Mouse (Mus musculus) megakaryocyte, embryonic 14.5 days (primary cell): ENCODE measurements around the gene Polm. TPM values are rescaled to one million over a fixed set of nuclear protein-coding genes. Genes with fewer than 3 reads are reported as not detected.

Source experiments
- H3K27me3 ChIP-seq: replicated peaks from 2 replicates; pipeline ENCODE3; 2012; ENCODE audit warnings: inconsistent platforms
- H3K36me3 ChIP-seq: replicated peaks from 2 replicates; pipeline ENCODE3; 2012; ENCODE audit warnings: low read length, inconsistent platforms, mixed read lengths
- H3K4me1 ChIP-seq: 2 replicates; pipeline ENCODE4 v1.6.1; 2012; ENCODE audit warnings: inconsistent platforms
- H3K4me3 ChIP-seq: replicated peaks from 2 replicates; pipeline ENCODE3; 2012; ENCODE audit warnings: moderate library complexity, mild to moderate bottlenecking, inconsistent platforms
- H3K9me3 ChIP-seq: 2 replicates; pipeline ENCODE4 v1.6.1; 2012; ENCODE audit warnings: inconsistent platforms
- FLI1 ChIP-seq: IDR thresholded peaks from 2 replicates; pipeline ENCODE4 v1.6.1; 2012; ENCODE audit warnings: low read length, inconsistent platforms, mixed read lengths
- GATA1 ChIP-seq: IDR thresholded peaks from 3 replicates; pipeline ENCODE4 v1.6.1; 2012; ENCODE audit warnings: mixed read lengths, low read length, inconsistent platforms, borderline replicate concordance
- polyA plus RNA-seq: library from polyadenylated mRNA; stranded (reverse); fragments of >175 nt; gene quantifications from 2 replicates; pipeline ENCODE4 v1.2.3, GENCODE M21; 2012; ENCODE audit warnings: low replicate concordance; ENCODE audit not compliant: insufficient read depth

Polm gene
- polyA plus RNA-seq, 1 experiment: 4.2 TPM

- H3K9me3 ChIP-seq: peaks cover 13% of the 10 kb centered on the region; the same call in 1 of the 2 replicates
- H3K27me3 ChIP-seq: no peaks in the 10 kb centered on the region
- TF ChIP-seq FLI1: no peak
- no peak for TF ChIP-seq GATA1
- no peaks in the 10 kb centered on the region for H3K36me3 ChIP-seq
- H3K4me1 ChIP-seq: peaks cover 27% of the 10 kb centered on the region
- H3K4me3 ChIP-seq: no peak overlapping the region
Measured at GRCm38 (mm10) chr11:5807956-5808355, 29.9 kb downstream of the Polm start.

DNA sequence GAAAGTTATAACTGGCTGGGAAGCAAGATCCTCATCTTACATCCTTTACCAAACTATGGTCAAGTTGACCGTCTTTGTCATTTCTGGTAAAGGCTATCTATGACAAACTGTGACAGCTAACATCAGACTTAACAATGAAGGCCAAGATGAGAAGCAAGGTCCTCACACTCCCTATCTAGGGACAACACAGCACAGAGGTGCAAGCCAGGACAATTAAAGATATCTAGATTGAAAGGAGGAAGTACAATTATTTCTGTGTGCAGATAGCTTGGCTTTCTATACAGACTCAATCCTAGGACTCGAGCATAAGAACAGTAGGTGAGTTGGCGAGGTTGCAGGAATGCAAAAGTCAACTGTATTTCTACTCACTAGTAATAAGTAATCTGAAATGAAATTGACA, 32.1 kb downstream of the Polm start:
- peaks cover 50% of the 10 kb centered on the region for H3K4me1 ChIP-seq
- no peaks in the 10 kb centered on the region for H3K27me3 ChIP-seq
- H3K9me3 ChIP-seq: peaks cover 13% of the 10 kb centered on the region; the same call in 1 of the 2 replicates
- no peak for TF ChIP-seq FLI1
- TF ChIP-seq GATA1: no peak
- no peak overlapping the region for H3K4me3 ChIP-seq
- peaks cover 16% of the 10 kb centered on the region for H3K36me3 ChIP-seq

DNA sequence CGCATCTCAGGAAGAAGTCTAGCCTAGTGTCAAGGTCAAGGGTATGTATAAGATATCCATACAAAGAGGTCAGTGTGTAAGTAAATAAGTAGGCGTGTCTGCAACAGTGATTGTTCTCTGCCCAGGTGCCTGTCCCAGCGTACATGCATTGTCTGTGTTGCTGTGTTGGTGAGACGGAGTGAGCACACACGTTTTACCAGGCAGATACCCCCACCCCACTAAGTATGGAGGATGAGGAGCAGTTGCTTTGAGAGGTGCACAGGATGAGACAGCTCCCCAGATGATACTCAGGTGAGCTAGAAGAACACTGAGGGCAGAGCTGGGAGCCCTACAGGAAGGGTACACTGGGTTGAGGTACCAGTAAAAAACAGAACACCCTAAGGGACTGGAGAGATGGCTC, 33.6 kb downstream of the Polm start:
- Histone ChIP-seq H3K4me1 (peaks cover 65% of the 10 kb centered on the region), H3K4me3 (no peak overlapping the region), H3K9me3 (peaks cover 13% of the 10 kb centered on the region; the same call in 1 of the 2 replicates), H3K36me3 (peaks cover 31% of the 10 kb centered on the region), H3K27me3 (no peaks in the 10 kb centered on the region)
- TF ChIP-seq FLI1: no peak
- TF ChIP-seq GATA1: no peak

- peaks cover 70% of the 10 kb centered on the region for H3K4me1 ChIP-seq
- H3K36me3 ChIP-seq: peaks cover 37% of the 10 kb centered on the region
- TF ChIP-seq GATA1: no peak
- TF ChIP-seq FLI1: no peak
- no peak within 1 kb of the TSS for H3K4me3 ChIP-seq
- H3K27me3 ChIP-seq: no peaks in the 10 kb centered on the region
- H3K9me3 ChIP-seq: peaks cover 13% of the 10 kb centered on the region; the same call in 1 of the 2 replicates
Measured at GRCm38 (mm10) chr11:5803551-5803981, 34.2 kb downstream of the Polm start, which contains the start of gene Pgam2. Pgam2 (minus strand) TSS chr11:5803733.

DNA sequence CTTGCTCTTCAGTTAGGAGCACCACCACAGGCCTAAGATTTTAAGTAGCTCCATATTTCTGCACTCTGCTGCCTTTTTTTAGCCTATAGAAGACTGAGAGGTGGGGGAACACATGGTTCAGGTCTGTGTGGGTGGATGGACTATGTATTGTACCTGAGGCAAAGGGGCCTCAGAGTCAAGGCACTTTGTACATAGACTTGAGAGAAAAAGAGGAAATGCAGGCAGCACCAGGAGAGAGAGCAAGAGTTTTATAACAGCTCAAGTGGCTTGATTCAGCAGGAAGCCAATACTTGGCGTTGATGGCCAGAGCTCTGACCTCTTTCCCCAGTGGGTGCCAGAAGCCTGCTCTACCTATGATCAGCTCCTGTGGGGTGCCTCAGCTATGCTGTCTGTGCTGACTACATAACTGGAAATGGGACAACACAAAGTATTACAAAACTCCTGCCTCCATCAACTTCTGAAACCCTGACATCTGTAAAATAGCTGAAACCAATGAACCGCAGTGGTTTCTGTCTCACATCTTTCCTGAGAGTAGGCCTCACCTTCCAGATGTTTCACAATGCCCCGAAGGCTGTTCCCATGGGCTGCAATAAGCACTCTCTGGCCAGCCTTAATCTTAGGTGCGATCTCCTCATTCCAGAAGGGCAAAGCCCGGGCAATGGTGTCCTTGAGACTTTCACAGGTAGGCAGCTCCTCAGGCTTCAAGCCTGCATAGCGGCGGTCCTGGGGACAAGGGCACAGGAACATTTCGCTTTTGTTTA, 35.2 kb downstream of the Polm start:
- H3K36me3 ChIP-seq: peaks cover 46% of the 10 kb centered on the region
- H3K4me1 ChIP-seq: peaks cover 70% of the 10 kb centered on the region
- H3K27me3 ChIP-seq: no peaks in the 10 kb centered on the region
- no peak for TF ChIP-seq GATA1
- no peak for TF ChIP-seq FLI1
- H3K4me3 ChIP-seq: no peak overlapping the region
- H3K9me3 ChIP-seq: peaks cover 10% of the 10 kb centered on the region; the same call in 1 of the 2 replicates

DNA sequence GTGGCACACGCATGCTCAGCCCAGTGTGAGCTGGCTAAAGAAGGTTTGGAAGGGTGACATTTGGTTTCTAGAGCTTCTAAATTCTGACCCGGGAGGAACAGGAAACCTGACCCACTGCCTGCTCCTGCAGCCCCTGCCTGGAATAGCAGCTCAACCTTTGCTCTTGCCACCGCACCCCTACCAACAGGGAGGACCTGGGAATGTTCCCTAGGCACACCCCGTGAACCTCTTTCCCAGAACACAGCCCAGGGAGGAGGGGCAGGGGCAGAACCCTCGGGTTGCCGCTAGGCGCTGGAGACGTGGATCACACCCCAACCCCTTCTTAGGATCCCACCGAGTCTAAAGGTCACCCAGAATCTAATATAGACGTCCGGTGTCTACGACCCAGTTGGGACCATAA, 35.8 kb downstream of the Polm start:
- Histone ChIP-seq H3K27me3 (no peaks in the 10 kb centered on the region), H3K4me1 (peaks cover 75% of the 10 kb centered on the region), H3K9me3 (peaks cover 7% of the 10 kb centered on the region; the same call in 1 of the 2 replicates), H3K36me3 (peaks cover 53% of the 10 kb centered on the region), H3K4me3 (no peak overlapping the region)
- TF ChIP-seq FLI1 (no peak), GATA1 (no peak)

GRCm38 (mm10) chr11:5801511-5801910, 36.3 kb downstream of the Polm start:
- Histone ChIP-seq H3K4me3 (no peak overlapping the region), H3K36me3 (peaks cover 58% of the 10 kb centered on the region), H3K4me1 (peaks cover 80% of the 10 kb centered on the region), H3K9me3 (peaks cover 2% of the 10 kb centered on the region; the same call in 1 of the 2 replicates), H3K27me3 (no peaks in the 10 kb centered on the region)
- TF ChIP-seq GATA1 (no peak), FLI1 (no peak)

DNA sequence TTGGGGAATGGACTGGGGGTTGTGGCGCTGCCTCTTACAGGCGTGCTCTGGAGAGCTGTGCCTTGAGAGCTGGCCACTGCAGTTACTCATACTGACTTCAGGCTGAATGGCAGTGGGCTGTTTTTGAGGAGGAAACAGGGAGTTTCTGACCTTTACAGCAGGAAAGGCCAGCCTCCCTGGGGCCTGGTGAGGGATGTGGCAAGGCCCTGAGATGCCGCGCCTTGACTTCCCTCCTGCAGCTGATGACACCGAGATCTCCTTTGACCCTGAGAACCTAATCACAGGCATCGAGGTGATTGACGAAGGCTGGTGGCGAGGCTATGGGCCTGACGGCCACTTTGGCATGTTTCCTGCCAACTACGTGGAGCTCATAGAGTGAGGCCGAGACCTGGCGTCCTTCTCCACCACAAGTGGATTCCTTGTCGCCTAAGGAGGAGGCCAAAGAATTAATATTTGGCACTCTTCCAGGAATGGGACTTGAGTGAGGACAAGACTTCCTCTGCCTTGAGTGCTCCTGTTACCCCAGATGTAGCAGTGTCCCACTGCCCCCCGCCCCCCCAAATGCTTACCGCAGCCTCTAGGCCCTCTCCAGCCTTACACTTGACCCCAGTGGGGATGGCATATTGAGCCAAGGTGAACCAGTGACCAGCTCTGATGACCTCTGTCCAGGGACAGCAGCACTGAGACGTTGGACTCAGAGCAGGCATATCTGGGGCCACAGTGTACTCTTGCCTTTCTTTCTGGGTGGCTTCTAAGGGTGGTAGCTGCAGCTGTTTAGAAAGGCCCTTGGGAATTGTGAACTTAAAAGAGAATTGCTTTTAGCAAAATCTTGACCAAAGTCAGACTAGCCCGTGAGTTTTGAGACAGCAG, 38.0 kb downstream of the Polm start:
- no peaks in the 10 kb centered on the region for H3K27me3 ChIP-seq
- no peak for TF ChIP-seq FLI1
- TF ChIP-seq GATA1: no peak
- H3K4me3 ChIP-seq: no peak overlapping the region
- H3K36me3 ChIP-seq: peaks cover 74% of the 10 kb centered on the region
- no peaks in the 10 kb centered on the region for H3K9me3 ChIP-seq
- H3K4me1 ChIP-seq: peaks cover 79% of the 10 kb centered on the region

DNA sequence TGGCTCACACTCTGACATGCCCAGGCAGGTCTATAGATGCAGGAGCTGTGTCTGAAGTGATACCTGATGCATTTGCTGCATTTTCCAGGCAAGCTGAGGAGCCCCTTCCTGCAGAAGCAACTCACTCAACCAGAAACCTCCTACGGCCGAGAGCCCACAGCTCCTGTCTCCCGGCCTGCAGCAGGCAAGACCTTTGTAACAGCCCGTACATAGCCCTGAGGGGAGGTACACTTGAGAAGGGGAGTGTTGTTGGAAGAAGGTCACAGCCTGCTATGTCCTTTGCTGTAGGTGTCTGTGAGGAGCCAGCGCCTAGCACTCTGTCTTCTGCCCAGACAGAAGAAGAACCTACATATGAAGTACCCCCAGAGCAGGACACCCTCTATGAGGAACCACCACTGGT, 39.9 kb downstream of the Polm start:
- Histone ChIP-seq H3K27me3 (no peaks in the 10 kb centered on the region), H3K4me1 (peaks cover 77% of the 10 kb centered on the region), H3K36me3 (peaks cover 93% of the 10 kb centered on the region), H3K9me3 (no peaks in the 10 kb centered on the region), H3K4me3 (no peak overlapping the region)
- TF ChIP-seq FLI1 (no peak), GATA1 (no peak)

DNA sequence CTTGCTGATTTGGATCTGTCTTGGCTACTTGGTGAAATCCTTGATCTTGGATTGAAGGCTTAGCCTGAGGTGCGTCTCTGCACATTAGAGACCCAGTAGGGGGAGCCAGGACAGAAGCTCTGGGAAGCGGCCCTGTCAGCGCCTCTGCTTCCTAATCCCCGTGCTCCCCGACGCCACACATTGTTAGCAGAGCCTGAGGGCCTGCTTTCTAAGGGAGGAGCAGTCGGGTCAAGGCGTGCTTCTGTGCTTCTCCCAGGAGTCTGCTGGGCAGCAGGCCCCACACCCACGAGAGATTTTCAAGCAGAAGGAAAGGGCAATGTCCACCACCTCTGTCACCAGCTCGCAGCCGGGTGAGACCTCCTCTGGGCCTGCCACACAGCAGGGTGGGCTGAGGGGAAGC, 40.4 kb downstream of the Polm start:
- Histone ChIP-seq H3K36me3 (peaks cover 99% of the 10 kb centered on the region), H3K4me3 (no peak overlapping the region)

More for the DNA sequence above, 40.4 kb downstream of the Polm start:
- H3K27me3 ChIP-seq: no peaks in the 10 kb centered on the region
- H3K9me3 ChIP-seq: no peaks in the 10 kb centered on the region
- no peak for TF ChIP-seq FLI1
- no peak for TF ChIP-seq GATA1
- H3K4me1 ChIP-seq: peaks cover 77% of the 10 kb centered on the region
